Mouse (Mus musculus) midbrain, postnatal 0 days (tissue): ENCODE measurements at regions not wholly inside any gene's neighbourhood (a gene's known extent, or its start where the extent isn't known, plus 50 kb on each side); places are given as distances from the start of the nearest gene placed in this dataset.
A peak's percentile ranks its signal among the peaks of the same experiment; 100 is the strongest.

Source experiments
- ATAC-seq: fragments of 200-750 bp; cut with Nextera tagmentation; 2 replicates; pipeline ENCODE4 v1.8.0; 2017; ENCODE audit warnings: moderate number of reproducible peaks, mild to moderate bottlenecking, moderate TSS enrichment, moderate library complexity; ENCODE audit not compliant: low FRiP score
- DNase-seq: peaks from one replicate; pipeline ENCODE4 v3.0.0-alpha.2; 2015; ENCODE audit warnings: low spot score
- H3K27ac ChIP-seq: fragments of 300-500 bp; sonication (generic); 2 replicates; pipeline ENCODE4 v1.5.1; 2014; ENCODE audit warnings: low read depth, mild to moderate bottlenecking, low read length, mixed read lengths
- H3K27me3 ChIP-seq: fragments of 300-500 bp; sonication (generic); 2 replicates; pipeline ENCODE4 v1.6.1; 2014; ENCODE audit warnings: low read length, control low read depth, mixed read lengths; ENCODE audit not compliant: insufficient read depth
- H3K36me3 ChIP-seq: fragments of 300-500 bp; sonication (generic); 2 replicates; pipeline ENCODE4 v1.6.1; 2014; ENCODE audit warnings: low read length, control low read depth, mixed read lengths; ENCODE audit not compliant: insufficient read depth
- H3K4me1 ChIP-seq: fragments of 300-500 bp; sonication (generic); 2 replicates; pipeline ENCODE4 v1.6.1; 2014; ENCODE audit warnings: mild to moderate bottlenecking, control low read depth, antibody characterized with exemption, low read length, mixed read lengths; ENCODE audit not compliant: insufficient read depth
- H3K4me2 ChIP-seq: fragments of 300-500 bp; sonication (generic); 2 replicates; pipeline ENCODE4 v1.6.1; 2014; ENCODE audit warnings: low read depth, mild to moderate bottlenecking, low read length, mixed read lengths; ENCODE audit not compliant: poor library complexity, severe bottlenecking
- H3K4me3 ChIP-seq: fragments of 300-500 bp; sonication (generic); 2 replicates; pipeline ENCODE4 v1.5.1; 2014; ENCODE audit warnings: low read depth, mild to moderate bottlenecking, low read length, moderate library complexity
- H3K9ac ChIP-seq: fragments of 300-500 bp; sonication (generic); replicated peaks from 2 replicates; pipeline ENCODE4 v1.6.1; 2014; ENCODE audit warnings: mild to moderate bottlenecking, low read length, moderate library complexity, mixed read lengths; ENCODE audit not compliant: poor library complexity, severe bottlenecking
- H3K9me3 ChIP-seq: fragments of 300-500 bp; sonication (generic); 2 replicates; pipeline ENCODE4 v1.6.1; 2016; ENCODE audit warnings: low read length, control low read depth
- CTCF ChIP-seq: IDR thresholded peaks from 2 replicates; pipeline ENCODE4 v1.5.1; 2016; ENCODE audit warnings: antibody characterized with exemption, mild to moderate bottlenecking
- WGBS: fragments of 180-500 bp; shearing (Covaris S2); extraction: QIAGEN DNeasy Blood & Tissue Kit; methylation state at CpG from one replicate; pipeline ENCODE4 v1.1.7; 2014; 5-methylcytosine and 5-hydroxymethylcytosine counted together

- no peak overlapping the region for H3K4me2 ChIP-seq
- TF ChIP-seq CTCF = no peak
- no peaks in the 10 kb centered on the region for H3K27me3 ChIP-seq
- WGBS = 94% methylated on average over 1 of the region's 1 CpGs
- ATAC-seq = no peak
- H3K4me1 ChIP-seq = no peaks in the 10 kb centered on the region
- H3K27ac ChIP-seq = no peak overlapping the region
- H3K4me3 ChIP-seq = no peak overlapping the region
- H3K9ac ChIP-seq = no peak overlapping the region
- DNase-seq = no peak
- H3K9me3 ChIP-seq = no peaks in the 10 kb centered on the region
- H3K36me3 ChIP-seq = no peaks in the 10 kb centered on the region
These were observed 267.6 kb upstream of the Far2 start for GRCm38 (mm10) chr6:147779466-147779865.

GRCm38 (mm10) chr6:147784249-147784648 lies 262.8 kb upstream of the Far2 start:
- DNase-seq (no peak), ATAC-seq (no peak)
- Histone ChIP-seq H3K36me3 (no peaks in the 10 kb centered on the region), H3K9me3 (no peaks in the 10 kb centered on the region), H3K27me3 (no peaks in the 10 kb centered on the region), H3K4me2 (no peak overlapping the region), H3K9ac (no peak overlapping the region), H3K4me3 (no peak overlapping the region), H3K27ac (no peak overlapping the region), H3K4me1 (no peaks in the 10 kb centered on the region)
- 83% methylated on average over 2 of the region's 2 CpGs for whole genome bisulfite sequencing
- no peak for TF ChIP-seq CTCF

DNA sequence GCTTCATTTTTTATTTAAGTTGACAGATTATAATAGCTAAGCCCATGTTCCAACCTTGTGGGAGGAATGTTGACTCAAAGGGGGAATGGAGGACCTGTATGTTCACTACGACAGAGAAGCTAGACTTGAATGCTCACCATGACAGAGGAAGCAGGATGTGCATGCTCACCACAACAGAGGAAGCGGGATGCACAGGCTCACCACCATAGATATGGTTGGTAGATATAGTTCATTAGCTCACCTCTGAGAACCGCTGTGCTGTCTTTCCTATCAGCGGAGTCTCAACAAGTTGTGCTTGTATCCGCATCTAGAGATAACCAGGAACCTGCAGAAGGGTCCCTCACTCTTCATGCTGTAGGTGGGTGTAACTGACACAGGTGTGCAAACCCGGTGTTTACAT lies 262.2 kb upstream of the Far2 start:
- H3K9me3 ChIP-seq = no peaks in the 10 kb centered on the region
- WGBS = 93% methylated on average over 6 of the region's 6 CpGs
- H3K27ac ChIP-seq = no peak overlapping the region
- H3K9ac ChIP-seq = no peak overlapping the region
- no peak overlapping the region for H3K4me2 ChIP-seq
- H3K27me3 ChIP-seq = no peaks in the 10 kb centered on the region
- H3K4me1 ChIP-seq = no peaks in the 10 kb centered on the region
- H3K4me3 ChIP-seq = no peak overlapping the region
- no peak for TF ChIP-seq CTCF
- no peaks in the 10 kb centered on the region for H3K36me3 ChIP-seq
- DNase-seq = no peak
- no peak for ATAC-seq

DNA sequence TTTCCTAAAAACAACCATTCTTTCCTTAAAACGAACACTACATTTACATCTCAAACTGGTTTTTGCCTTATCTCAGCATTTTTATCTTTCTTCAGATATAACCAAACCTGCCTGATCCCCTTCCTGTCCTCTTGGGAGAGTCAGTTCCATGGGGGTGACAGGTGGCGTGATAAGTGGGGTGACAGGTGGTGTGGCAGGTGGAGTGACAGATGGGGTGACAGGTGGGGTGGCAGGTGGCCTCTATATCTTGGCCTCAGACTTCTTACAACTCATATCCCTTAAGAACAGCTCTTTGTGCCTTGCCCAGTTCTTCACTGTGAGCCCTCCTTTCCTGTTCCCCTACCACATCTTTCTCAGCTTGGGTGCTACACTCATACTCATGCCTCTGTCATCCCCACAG lies 259.0 kb upstream of the Far2 start:
- Histone ChIP-seq H3K4me1 (no peaks in the 10 kb centered on the region), H3K4me3 (no peak overlapping the region), H3K27ac (no peak overlapping the region), H3K36me3 (no peaks in the 10 kb centered on the region), H3K9ac (no peak overlapping the region), H3K9me3 (no peaks in the 10 kb centered on the region), H3K4me2 (no peak overlapping the region), H3K27me3 (no peaks in the 10 kb centered on the region)
- WGBS = 77% methylated on average over 2 of the region's 2 CpGs
- DNase-seq = no peak
- ATAC-seq = no peak
- TF ChIP-seq CTCF = no peak

DNA sequence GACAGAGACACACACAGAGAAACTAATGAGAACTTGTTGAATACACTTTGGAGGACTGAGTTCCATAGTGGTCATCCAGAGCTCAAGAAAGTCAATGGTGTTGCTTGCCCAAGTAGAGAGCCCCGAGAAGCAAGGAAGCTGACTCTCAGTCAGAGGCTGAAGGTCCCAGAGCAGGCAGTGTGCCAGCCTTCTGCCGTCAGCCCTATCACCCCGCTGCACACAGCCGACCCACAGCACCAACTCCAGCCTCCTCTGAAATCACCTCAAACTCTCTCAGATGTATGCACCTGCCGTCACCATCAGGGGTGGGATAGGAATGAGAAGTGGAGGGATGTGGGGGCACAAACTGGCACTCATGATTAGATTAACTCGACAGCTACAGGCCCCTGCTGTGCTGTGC lies 257.9 kb upstream of the Far2 start:
- no peak overlapping the region for H3K9ac ChIP-seq

GRCm38 (mm10) chr6:147793811-147794210 lies 253.2 kb upstream of the Far2 start:
- Histone ChIP-seq H3K9ac (no peak overlapping the region), H3K9me3 (no peaks in the 10 kb centered on the region), H3K4me3 (no peak overlapping the region), H3K36me3 (no peaks in the 10 kb centered on the region), H3K4me1 (no peaks in the 10 kb centered on the region), H3K4me2 (no peak overlapping the region), H3K27ac (no peak overlapping the region), H3K27me3 (no peaks in the 10 kb centered on the region)
- 33% methylated on average over 3 of the region's 3 CpGs for WGBS
- TF ChIP-seq CTCF = no peak
- no peak for ATAC-seq
- peak; percentile 19 for DNase-seq

More for the DNA sequence above, 257.9 kb upstream of the Far2 start:
- WGBS = 74% methylated on average over 6 of the region's 6 CpGs
- H3K4me2 ChIP-seq = no peak overlapping the region
- no peaks in the 10 kb centered on the region for H3K36me3 ChIP-seq
- H3K4me3 ChIP-seq = no peak overlapping the region
- no peaks in the 10 kb centered on the region for H3K4me1 ChIP-seq
- TF ChIP-seq CTCF = no peak
- no peaks in the 10 kb centered on the region for H3K27me3 ChIP-seq
- ATAC-seq (no peak), DNase-seq (no peak)
- no peak overlapping the region for H3K27ac ChIP-seq
- H3K9me3 ChIP-seq = no peaks in the 10 kb centered on the region
